Mouse (Mus musculus) forebrain, embryonic 16.5 days (tissue): Measurements from ENCODE around the gene Zfp865. TPM values are rescaled to one million over a fixed set of nuclear protein-coding genes. Genes with fewer than 3 reads are reported as not detected.
A peak's percentile ranks its signal among the peaks of the same experiment; 100 is the strongest.

Experiments
- ATAC-seq: fragments of 200-750 bp; cut with Nextera tagmentation; 2 replicates; pipeline ENCODE4 v1.8.0; 2017; ENCODE audit warnings: mild to moderate bottlenecking, moderate library complexity
- H3K27ac ChIP-seq: fragments of 300-500 bp; sonication (generic); 2 replicates; pipeline ENCODE4 v1.5.1; 2014; ENCODE audit warnings: low read length, control low read depth
- H3K27me3 ChIP-seq: fragments of 300-500 bp; sonication (generic); replicated peaks from 2 replicates; pipeline ENCODE4 v1.6.1; 2014; ENCODE audit warnings: low read length; ENCODE audit not compliant: control insufficient read depth, insufficient read depth
- H3K36me3 ChIP-seq: fragments of 300-500 bp; sonication (generic); 2 replicates; pipeline ENCODE4 v1.6.1; 2014; ENCODE audit not compliant: control insufficient read depth, insufficient read depth
- H3K4me1 ChIP-seq: fragments of 300-500 bp; sonication (generic); replicated peaks from 2 replicates; pipeline ENCODE4 v1.6.1; 2014; ENCODE audit warnings: low read length; ENCODE audit not compliant: control insufficient read depth, insufficient read depth
- H3K4me2 ChIP-seq: fragments of 300-500 bp; sonication (generic); 2 replicates; pipeline ENCODE4 v1.6.1; 2014; ENCODE audit warnings: mild to moderate bottlenecking, low read length, control low read depth
- H3K4me3 ChIP-seq: fragments of 300-500 bp; sonication (generic); replicated peaks from 2 replicates; pipeline ENCODE4 v1.5.1; 2014; ENCODE audit warnings: mild to moderate bottlenecking, low read length, control low read depth
- H3K9ac ChIP-seq: fragments of 300-500 bp; sonication (generic); replicated peaks from 2 replicates; pipeline ENCODE4 v1.6.1; 2014; ENCODE audit warnings: low read depth, low read length, control low read depth
- H3K9me3 ChIP-seq: fragments of 300-500 bp; sonication (generic); 2 replicates; pipeline ENCODE4 v1.6.1; 2016; ENCODE audit warnings: low read length; ENCODE audit not compliant: control insufficient read depth
- WGBS: fragments of 180-500 bp; shearing (Covaris S2); extraction: QIAGEN DNeasy Blood & Tissue Kit; methylation state at CpG from one replicate; pipeline ENCODE4 v1.1.7; 2014; 5-methylcytosine and 5-hydroxymethylcytosine counted together
- polyA plus RNA-seq: library from polyadenylated mRNA; unstranded; fragments of >200 nt; fragmentation: Nextera tagmentation; extraction: Ambion mirVana; gene quantifications from 2 replicates; pipeline ENCODE4 v1.2.1, GENCODE M21; 2015

The Zfp865 gene
- polyA plus RNA-seq, 1 experiment from 2014 or later: 6.5 TPM

DNA sequence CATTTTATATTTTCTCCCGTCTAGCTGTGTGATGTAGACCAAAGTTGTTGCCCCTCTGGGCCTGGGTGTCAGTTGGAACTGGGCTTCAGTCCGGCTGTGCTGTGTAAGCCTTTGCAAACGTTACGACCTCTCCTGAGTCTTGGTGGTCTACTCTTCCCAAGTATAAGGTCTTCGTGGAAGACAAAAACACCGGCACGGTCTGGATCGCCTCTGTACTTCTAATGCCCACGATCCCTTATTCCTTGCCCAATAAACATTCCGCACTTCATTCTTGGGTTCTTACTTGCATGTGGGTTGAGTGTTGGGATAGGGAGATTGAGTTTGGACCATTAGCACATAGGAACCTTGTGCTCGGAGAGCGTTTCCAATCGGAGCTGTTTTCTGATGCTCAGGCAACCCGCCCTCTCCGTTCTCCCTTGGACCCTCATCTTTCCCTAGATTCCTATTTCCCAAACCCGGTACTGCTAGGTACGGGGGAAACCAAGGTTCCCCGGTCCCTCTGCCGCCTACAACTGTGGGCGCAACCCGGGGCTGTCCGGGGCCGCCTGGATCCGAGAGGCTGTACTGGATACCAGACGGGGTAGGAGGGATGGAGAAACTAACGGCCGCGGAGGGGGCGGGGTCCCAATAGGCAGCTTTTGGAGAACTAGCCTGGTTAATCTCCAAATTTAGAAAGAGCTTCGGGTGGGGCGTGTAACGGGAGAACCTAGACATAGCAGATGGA is 33.4 kb downstream of the Zfp865 start:
- peaks cover 52% of the 10 kb centered on the region for H3K4me1 ChIP-seq
- H3K4me2 ChIP-seq: peak overlapping the region; percentile 94
- no peaks in the 10 kb centered on the region for H3K36me3 ChIP-seq
- 11% methylated on average over 32 of the region's 32 CpGs for WGBS
- ATAC-seq: no peak
- H3K27me3 ChIP-seq: peaks cover 48% of the 10 kb centered on the region
- H3K9ac ChIP-seq: peak overlapping the region; percentile 80
- H3K4me3 ChIP-seq: peak overlapping the region; percentile 67
- H3K9me3 ChIP-seq: no peaks in the 10 kb centered on the region
- no peak overlapping the region for H3K27ac ChIP-seq

DNA sequence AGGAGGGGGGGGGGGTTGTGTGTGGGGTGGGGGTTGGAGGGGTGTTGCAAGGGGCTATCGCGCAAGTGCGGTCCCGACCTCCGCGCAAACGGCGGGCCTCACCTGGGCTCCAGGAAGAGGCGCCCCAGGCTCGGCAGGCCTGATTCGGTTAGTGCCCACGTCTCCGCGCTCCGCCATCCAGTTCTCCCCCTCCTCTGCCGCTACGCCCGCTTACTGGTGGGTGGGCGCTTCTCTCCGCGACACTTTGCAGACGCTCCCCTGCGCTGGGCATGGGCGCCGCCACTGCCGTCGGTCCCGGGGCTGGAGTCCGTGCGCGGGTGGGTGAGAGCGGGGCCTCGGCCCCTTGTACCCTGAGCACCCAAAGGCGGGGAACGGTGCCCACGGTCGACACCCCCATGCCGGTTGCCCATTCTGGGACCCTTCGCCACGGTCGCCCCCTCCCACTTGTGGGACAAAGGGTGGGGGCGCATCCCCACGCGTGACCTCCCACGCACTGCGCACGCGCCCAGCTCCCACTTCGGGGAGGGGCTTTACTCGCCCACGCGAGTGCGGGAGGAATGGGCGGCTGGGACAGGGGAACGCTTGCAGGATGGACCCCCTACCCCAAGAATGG is 36.6 kb downstream of the Zfp865 start:
- H3K27ac ChIP-seq: peak overlapping the region; percentile 58
- ATAC-seq: peak; percentile 5; the same call in 1 of the 2 replicates

DNA sequence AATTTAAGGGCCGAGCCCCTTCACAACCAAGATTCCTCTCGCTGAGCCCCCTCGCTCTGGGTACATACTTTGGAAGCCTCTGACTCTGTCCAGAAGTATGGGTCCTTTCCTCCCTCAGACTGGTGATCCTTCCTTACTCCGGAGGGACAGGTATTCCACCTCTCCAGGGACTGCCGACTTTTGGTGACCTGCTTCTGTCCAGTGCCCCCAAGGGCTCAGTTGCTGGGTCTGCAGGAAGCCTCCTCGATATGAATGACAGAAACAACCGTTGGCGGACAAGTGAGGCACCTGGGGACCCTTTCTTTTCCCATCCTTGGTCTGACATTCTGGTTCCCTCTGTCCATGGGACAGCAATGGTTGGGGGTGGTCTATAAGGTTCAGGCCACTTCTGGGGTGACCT is 37.2 kb downstream of the Zfp865 start:
- Histone ChIP-seq H3K4me2 (peak overlapping the region; percentile 64), H3K9me3 (no peaks in the 10 kb centered on the region), H3K36me3 (no peaks in the 10 kb centered on the region), H3K9ac (peak overlapping the region; percentile 74), H3K27me3 (peaks cover 44% of the 10 kb centered on the region), H3K27ac (no peak overlapping the region), H3K4me3 (peak overlapping the region; percentile 62), H3K4me1 (peaks cover 61% of the 10 kb centered on the region)
- 33% methylated on average over 8 of the region's 8 CpGs for WGBS
- no peak for ATAC-seq

More for the DNA sequence above, 36.6 kb downstream of the Zfp865 start:
- peak overlapping the region; percentile 74 for H3K9ac ChIP-seq
- H3K9me3 ChIP-seq: no peaks in the 10 kb centered on the region
- peaks cover 48% of the 10 kb centered on the region for H3K27me3 ChIP-seq
- 2% methylated on average over 55 of the region's 55 CpGs for WGBS
- peaks cover 67% of the 10 kb centered on the region for H3K4me1 ChIP-seq
- H3K4me2 ChIP-seq: peak overlapping the region; percentile 64
- H3K4me3 ChIP-seq: peak overlapping the region; percentile 62
- no peaks in the 10 kb centered on the region for H3K36me3 ChIP-seq

- no peak overlapping the region for H3K27ac ChIP-seq
- peak overlapping the region; percentile 62 for H3K4me3 ChIP-seq
- H3K9ac ChIP-seq: no peak overlapping the region
- peaks cover 40% of the 10 kb centered on the region for H3K27me3 ChIP-seq
- no peaks in the 10 kb centered on the region for H3K36me3 ChIP-seq
- ATAC-seq: no peak
- H3K4me1 ChIP-seq: peaks cover 57% of the 10 kb centered on the region
- H3K9me3 ChIP-seq: no peaks in the 10 kb centered on the region
- WGBS: 48% methylated on average over 11 of the region's 11 CpGs
- H3K4me2 ChIP-seq: peak overlapping the region; percentile 64
Measured at GRCm38 (mm10) chr7:5057804-5058203, 37.6 kb downstream of the Zfp865 start.

DNA sequence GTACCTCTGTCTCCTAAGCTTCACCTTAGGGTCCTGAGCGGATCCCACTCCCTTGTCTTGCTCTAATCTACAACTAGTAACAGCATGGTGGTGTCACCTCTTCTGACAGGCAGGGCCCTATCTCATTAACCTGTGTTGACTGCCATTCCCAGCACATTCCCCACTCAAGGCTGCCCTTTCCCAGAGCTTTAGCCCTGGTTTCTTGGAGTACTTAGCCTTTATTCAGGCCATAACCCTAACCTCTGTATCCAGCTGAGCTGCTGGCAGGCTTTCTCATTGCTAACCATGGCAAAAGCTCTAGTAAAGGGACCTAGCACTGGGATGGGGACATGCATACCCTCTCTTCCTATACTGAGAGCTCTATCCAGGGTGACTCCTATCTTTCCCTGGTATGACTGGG is 38.5 kb downstream of the Zfp865 start:
- Histone ChIP-seq H3K27me3 (peaks cover 32% of the 10 kb centered on the region), H3K4me1 (peaks cover 55% of the 10 kb centered on the region), H3K4me3 (no peak overlapping the region), H3K9me3 (no peaks in the 10 kb centered on the region), H3K4me2 (no peak overlapping the region), H3K36me3 (no peaks in the 10 kb centered on the region), H3K9ac (no peak overlapping the region), H3K27ac (no peak overlapping the region)
- ATAC-seq: no peak
- 81% methylated on average over 1 of the region's 1 CpGs for WGBS

DNA sequence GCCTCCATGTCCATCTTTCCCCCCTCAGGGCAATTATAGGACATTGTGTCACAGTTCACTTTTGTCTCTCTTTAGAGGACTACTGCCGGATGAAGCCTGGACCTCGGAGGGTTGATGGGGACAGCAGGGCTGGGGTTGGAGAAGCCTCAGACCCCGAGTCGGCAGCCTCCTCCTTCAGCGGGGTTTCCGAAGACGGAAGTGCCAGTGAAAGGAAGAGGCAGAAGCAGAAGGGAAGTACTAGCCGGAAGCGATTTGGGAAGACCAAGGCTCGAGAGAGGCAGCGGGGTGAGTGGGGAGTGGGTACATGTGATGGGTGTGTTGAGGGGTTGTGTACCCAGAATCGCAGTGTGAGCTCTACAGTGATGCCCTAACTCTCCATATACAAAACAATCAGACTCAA is 39.2 kb downstream of the Zfp865 start:
- peaks cover 55% of the 10 kb centered on the region for H3K4me1 ChIP-seq

GRCm38 (mm10) chr7:5060239-5060731 is 40.1 kb downstream of the Zfp865 start:
- no peak for ATAC-seq
- Histone ChIP-seq H3K27me3 (peaks cover 17% of the 10 kb centered on the region), H3K9ac (peak overlapping the region; percentile 71), H3K4me3 (peak overlapping the region; percentile 83), H3K36me3 (no peaks in the 10 kb centered on the region), H3K4me1 (peaks cover 53% of the 10 kb centered on the region), H3K4me2 (peak overlapping the region; percentile 82), H3K9me3 (no peaks in the 10 kb centered on the region), H3K27ac (peak overlapping the region; percentile 96)
- 2% methylated on average over 27 of the region's 27 CpGs for WGBS

More for the DNA sequence above, 39.2 kb downstream of the Zfp865 start:
- ATAC-seq: no peak
- 89% methylated on average over 12 of the region's 12 CpGs for WGBS
- H3K36me3 ChIP-seq: no peaks in the 10 kb centered on the region
- H3K27me3 ChIP-seq: peaks cover 26% of the 10 kb centered on the region
- H3K4me2 ChIP-seq: peak overlapping the region; percentile 82; the same call in 1 of the 2 replicates
- no peak overlapping the region for H3K9ac ChIP-seq
- no peaks in the 10 kb centered on the region for H3K9me3 ChIP-seq
- no peak overlapping the region for H3K27ac ChIP-seq
- H3K4me3 ChIP-seq: no peak overlapping the region

DNA sequence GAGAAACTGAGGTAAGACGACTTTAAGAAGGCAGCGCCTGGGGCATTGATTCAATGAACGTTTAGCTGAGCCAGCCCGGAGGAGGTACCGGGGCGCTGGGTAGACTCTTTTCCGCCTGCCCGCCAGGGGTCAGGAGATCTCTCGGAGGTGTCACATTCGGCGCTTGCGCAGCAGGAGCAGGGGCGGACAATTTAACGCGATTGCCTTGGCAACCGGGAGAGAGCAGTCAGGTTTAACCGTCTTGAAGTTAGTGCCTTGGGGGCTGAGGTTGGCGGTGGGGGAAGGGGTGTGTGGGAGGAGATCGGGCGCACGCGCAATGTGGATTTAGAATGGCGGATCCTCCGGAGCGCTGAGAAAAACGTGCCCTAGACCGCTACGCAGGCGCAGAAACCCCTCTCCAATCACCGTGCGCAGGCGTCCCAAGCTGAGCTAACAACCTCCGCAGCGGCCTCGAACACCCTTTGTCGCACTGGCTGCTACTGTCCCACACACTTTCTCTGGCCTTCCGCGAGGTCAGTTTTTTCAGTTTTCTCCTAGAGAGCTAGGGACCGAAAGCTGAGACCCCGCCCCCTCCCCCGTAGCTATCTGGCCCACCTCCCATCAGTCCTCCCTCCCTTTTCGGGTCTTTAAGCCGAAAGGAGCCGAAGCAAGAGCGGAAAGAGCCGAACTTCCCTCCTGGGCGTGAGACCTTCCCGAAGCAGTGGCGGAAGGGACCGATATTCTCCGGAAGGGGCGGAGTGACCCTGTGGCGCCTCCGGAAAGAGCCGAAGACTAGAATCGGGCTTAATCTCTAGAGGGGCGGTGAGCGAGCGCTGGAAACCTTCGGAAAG is 41.0 kb downstream of the Zfp865 start:
- under 1% methylated on average over 60 of the region's 60 CpGs for WGBS
- Histone ChIP-seq H3K4me3 (peak overlapping the region; percentile 83), H3K27ac (peak overlapping the region; percentile 96), H3K4me2 (peak overlapping the region; percentile 97), H3K9ac (peak overlapping the region; percentile 71), H3K36me3 (no peaks in the 10 kb centered on the region), H3K9me3 (no peaks in the 10 kb centered on the region), H3K27me3 (peaks cover 9% of the 10 kb centered on the region), H3K4me1 (peaks cover 56% of the 10 kb centered on the region)
- peak; percentile 90 for ATAC-seq
